Mouse (Mus musculus) forelimb bud, embryonic 11.5 days (tissue): Measurements from ENCODE around the gene Inpp1.

Source experiments
- DNase-seq: peaks from one replicate; pipeline ENCODE4 v3.0.0-alpha.2; 2012; ENCODE audit warnings: low read depth, low spot score

Inpp1 gene

GRCm38 (mm10) chr1:52816910-52817812 is at the start of gene Inpp1:
Gene Inpp1 (minus strand): TSS chr1:52817688.
- DNase-seq = peak; percentile 41

DNA sequence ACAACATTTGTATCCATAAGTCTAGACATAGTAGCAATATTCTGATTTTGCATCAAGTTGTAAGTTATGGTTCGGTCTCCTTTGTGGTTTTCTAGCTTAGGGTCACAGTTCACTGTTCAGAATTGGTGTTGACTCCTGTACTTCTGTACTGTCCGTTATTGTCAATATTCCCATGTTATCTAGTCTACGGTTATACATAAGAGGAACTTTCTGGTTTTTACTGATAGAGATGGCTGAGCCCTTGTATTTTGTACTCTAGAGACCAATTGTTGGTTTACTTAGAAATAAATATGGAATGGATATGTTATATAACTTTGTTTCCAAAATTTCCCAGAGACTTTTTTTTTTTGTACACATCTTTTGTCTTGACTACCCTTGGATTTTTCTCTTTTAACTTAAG is 48.5 kb upstream of the Inpp1 start:
- no peak for DNase-seq

DNA sequence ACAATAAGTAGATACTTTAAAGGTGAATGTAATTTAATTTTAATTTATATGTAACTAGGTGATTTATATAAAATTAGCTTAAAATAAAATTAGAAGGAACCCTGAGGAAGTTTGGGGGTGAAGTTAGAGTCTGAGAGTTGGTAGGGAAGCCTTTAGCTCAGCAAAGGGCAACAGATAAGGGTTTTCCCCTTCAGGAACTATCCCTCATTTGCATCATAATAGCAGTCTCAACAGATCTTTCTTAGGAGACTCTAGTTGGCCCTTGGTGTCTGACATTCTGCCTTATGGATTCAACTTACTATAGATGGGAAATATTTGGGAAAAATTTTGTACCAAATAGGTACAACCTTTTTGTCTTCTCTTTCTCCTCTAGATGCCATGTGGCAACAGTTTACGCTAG is 46.7 kb upstream of the Inpp1 start:
- no peak for DNase-seq

DNA sequence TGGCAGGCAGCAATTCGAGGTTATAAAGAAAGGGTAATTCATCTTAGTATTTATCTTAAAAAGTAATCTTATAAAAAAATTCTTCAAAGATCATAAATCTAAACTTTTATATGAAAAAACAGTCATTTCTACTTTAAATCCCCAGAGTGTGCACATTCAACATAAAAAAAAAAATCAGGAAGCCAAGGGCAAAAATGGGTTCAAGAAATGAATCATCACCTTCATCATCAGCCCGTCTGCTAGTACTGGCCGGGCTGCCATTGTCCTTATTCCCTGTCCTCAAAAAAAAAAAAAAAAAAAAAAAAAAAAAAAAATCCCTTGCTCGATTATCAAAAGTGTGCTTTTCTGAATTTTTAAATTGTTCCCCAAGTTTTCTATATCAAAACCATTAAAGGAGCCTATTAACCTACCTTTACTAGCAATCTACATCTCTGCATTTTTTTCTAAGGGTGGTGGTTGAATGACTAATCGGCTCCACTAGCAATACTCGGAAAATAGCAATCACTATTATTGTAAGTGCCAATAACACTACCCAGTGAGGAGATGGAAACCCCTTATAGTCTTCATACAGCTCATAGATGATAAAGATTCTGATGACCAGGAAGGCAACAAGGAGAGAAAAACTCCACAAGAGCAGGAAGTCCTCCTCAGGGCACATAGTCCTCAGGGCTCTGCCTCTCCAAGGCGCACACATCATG is 38.6 kb upstream of the Inpp1 start:
- no peak for DNase-seq

- DNase-seq = peak; percentile 49
Measured at GRCm38 (mm10) chr1:52854029-52854428, 36.5 kb upstream of the Inpp1 start.

GRCm38 (mm10) chr1:52849422-52849821 is 31.9 kb upstream of the Inpp1 start:
- no peak for DNase-seq

DNA sequence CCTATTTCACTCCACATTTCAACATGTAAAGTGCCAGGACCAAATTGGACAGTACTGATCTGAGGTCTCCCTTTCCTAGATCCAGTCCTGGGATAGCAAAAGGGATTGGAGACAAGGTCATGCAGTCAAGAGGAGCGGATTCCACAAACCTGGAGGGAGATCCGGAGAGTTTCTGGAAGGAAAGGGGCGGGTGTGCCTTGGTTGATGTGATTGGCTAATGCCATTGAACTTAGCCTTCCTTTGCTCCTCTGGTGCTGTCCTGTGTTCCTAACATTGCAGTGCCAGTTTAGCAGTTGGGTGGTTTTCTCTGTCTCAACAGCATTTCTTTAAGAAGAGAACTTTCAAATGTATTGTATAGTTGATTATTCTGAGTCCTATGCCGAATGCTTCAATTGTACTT is 29.1 kb upstream of the Inpp1 start:
- DNase-seq = no peak

- DNase-seq = peak; percentile 95
Measured at GRCm38 (mm10) chr1:52844782-52845665, 27.5 kb upstream of the Inpp1 start, which contains the start of gene Hibch. Gene Hibch (plus strand): TSS chr1:52844929.

GRCm38 (mm10) chr1:52844354-52844753 is 26.9 kb upstream of the Inpp1 start:
- no peak for DNase-seq

GRCm38 (mm10) chr1:52839099-52839498 is 21.6 kb upstream of the Inpp1 start:
- no peak for DNase-seq

GRCm38 (mm10) chr1:52817813-52818147 is 292 bp upstream of the Inpp1 start:
- DNase-seq = no peak

- no peak for DNase-seq
Measured at GRCm38 (mm10) chr1:52816232-52816891, 1.1 kb downstream of the Inpp1 start.

DNA sequence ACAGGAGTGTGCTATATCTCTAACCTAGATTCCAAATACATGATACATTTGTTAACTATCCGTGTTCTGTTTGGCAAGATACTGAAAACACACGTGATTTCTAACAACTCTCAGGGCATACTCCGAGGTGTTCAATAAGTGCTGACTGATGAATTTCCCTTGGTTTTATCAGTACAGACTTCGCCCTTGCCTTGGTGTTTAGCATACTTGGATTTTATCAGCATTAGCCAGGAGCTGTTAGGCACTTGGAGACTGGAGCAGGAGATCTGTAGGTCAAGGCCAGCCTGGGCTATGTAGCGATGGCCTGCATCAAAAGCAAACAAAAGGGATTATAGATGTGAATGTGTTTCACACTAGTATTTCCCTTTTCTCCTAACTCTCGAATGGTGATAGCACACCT is 9.0 kb downstream of the Inpp1 start:
- DNase-seq = no peak

DNA sequence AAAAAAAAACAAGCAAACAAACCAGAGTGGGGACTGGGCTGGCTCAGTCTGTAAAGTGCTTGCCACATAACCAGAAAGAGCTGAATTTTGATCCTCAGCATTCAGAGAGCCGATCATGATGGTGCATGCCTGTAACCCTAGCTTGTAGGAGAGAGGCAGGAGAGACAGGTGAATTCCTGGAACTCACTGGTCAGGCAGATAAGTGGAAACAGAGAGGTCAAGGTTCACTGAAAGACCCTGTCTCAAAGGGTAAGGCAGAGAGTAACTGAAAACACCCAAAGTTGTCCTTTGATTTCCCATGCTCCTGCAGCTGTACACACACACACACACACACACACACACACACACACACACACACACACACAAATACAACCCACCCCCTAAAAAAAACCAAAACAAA is 12.4 kb downstream of the Inpp1 start:
- no peak for DNase-seq

GRCm38 (mm10) chr1:52802406-52802975 is 15.0 kb downstream of the Inpp1 start:
- no peak for DNase-seq

GRCm38 (mm10) chr1:52801651-52802050 is 15.8 kb downstream of the Inpp1 start:
- no peak for DNase-seq

DNA sequence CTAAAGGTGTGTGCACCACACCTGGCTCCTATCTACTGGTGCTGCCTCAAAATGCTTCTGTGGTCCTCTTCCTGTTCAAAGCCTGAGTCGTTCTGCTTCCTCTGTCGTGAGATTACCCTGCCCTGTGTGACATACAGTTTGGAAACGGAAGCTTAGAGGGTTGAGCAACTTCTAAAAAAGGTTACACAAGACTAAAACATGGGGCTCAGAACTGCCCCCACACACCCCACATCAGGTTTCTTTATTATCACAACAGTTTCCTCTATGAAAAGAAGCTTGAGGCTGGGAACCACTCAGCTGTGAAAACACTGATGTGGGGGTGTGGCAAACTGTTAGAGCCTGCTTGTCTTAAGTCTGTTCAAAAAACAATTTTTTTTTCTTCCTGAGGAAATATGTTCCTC is 17.1 kb downstream of the Inpp1 start:
- no peak for DNase-seq

DNA sequence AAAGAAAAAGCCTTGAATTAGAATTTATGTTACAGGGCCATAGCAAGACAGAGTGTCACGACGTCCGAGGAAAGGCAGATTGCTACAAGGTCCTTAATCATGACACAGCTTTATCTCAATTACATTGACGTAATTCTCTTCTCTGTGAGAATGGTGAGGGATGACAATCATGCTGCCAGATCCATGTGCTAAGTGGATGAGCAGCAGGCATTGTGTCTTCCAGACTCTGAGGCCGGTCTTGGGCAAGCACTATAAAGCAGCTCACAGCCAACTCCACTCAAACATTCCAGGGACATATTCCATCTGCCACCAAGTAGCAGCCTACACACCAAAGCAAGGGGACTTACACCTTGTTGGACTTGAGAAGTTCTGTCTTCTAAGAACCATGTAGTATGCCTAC is 17.7 kb downstream of the Inpp1 start:
- no peak for DNase-seq

- no peak for DNase-seq
Measured at GRCm38 (mm10) chr1:52799056-52799726, 18.3 kb downstream of the Inpp1 start.

GRCm38 (mm10) chr1:52795927-52796326 is 21.6 kb downstream of the Inpp1 start:
- DNase-seq = no peak

DNA sequence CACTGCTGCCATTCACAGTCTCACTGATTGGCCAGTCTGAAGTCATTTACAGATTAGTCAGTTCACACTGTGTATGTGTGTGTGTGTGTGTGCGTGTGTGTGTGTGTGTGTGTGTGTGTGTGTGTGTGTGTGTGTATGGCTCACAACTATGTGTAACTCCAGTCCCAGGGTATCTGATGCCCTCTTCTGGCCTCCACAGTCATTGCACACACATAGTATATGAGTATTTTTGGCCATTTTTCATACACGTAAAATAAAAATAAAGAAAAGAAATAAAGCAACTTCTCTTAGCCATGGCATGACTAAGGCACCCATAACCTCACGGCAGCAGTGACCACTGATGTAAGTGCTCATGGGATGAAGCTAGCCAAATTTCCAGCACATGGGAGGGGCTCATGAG is 23.8 kb downstream of the Inpp1 start:
- no peak for DNase-seq
